Mouse (Mus musculus) heart, embryonic 11.5 days (tissue): Measurements from ENCODE around the gene Ccdc120. TPM values are rescaled to one million over a fixed set of nuclear protein-coding genes. Genes with fewer than 3 reads are reported as not detected.

Source experiments
- ATAC-seq: fragments of 200-750 bp; cut with Nextera tagmentation; replicated peaks from 2 replicates; pipeline ENCODE4 v1.8.0; 2017; ENCODE audit warnings: moderate library complexity; ENCODE audit not compliant: insufficient number of reproducible peaks, low FRiP score, low TSS enrichment
- H3K27ac ChIP-seq: fragments of 300-500 bp; sonication (generic); 2 replicates; pipeline ENCODE4 v1.5.1; 2014; ENCODE audit warnings: mild to moderate bottlenecking, low read depth, low read length
- H3K27me3 ChIP-seq: fragments of 300-500 bp; sonication (generic); 2 replicates; pipeline ENCODE4 v1.6.1; 2014; ENCODE audit warnings: mild to moderate bottlenecking, low read length, mixed read lengths; ENCODE audit not compliant: control insufficient read depth, insufficient read depth
- H3K36me3 ChIP-seq: fragments of 300-500 bp; sonication (generic); 2 replicates; pipeline ENCODE4 v1.6.1; 2014; ENCODE audit warnings: mild to moderate bottlenecking, low read length, moderate library complexity, mixed read lengths; ENCODE audit not compliant: control insufficient read depth, insufficient read depth
- H3K4me1 ChIP-seq: fragments of 300-500 bp; sonication (generic); 2 replicates; pipeline ENCODE4 v1.6.1; 2014; ENCODE audit warnings: low read length; ENCODE audit not compliant: control insufficient read depth, insufficient read depth
- H3K4me2 ChIP-seq: fragments of 300-500 bp; sonication (generic); 2 replicates; pipeline ENCODE4 v1.6.1; 2014; ENCODE audit warnings: mild to moderate bottlenecking, moderate library complexity
- H3K4me3 ChIP-seq: fragments of 300-500 bp; sonication (generic); 2 replicates; pipeline ENCODE4 v1.5.1; 2014; ENCODE audit warnings: low read depth, low read length
- H3K9ac ChIP-seq: fragments of 300-500 bp; sonication (generic); 2 replicates; pipeline ENCODE4 v1.6.1; 2014; ENCODE audit warnings: mild to moderate bottlenecking, low read depth, low read length, moderate library complexity
- H3K9me3 ChIP-seq: fragments of 300-500 bp; sonication (generic); replicated peaks from 2 replicates; pipeline ENCODE4 v1.6.1; 2016; ENCODE audit warnings: low read length; ENCODE audit not compliant: control insufficient read depth
- WGBS: fragments of 180-500 bp; shearing (Covaris S2); extraction: QIAGEN DNeasy Blood & Tissue Kit; methylation state at CpG from one replicate; pipeline ENCODE4 v1.1.7; 2014; ENCODE audit not compliant: insufficient replicate concordance; 5-methylcytosine and 5-hydroxymethylcytosine counted together
- polyA plus RNA-seq: library from polyadenylated mRNA; unstranded; fragments of >200 nt; fragmentation: Nextera tagmentation; extraction: Ambion mirVana; gene quantifications from 2 replicates; pipeline ENCODE4 v1.2.1, GENCODE M21; 2014

Ccdc120 gene
- polyA plus RNA-seq = 5.2 and 8.5 TPM in 2 replicates

GRCm38 (mm10) chrX:7750432-7751116, at the start of gene Ccdc120:
Ccdc120 (minus strand) TSS chrX:7750905.
- ATAC-seq = peak; percentile 39; the same call in 1 of the 2 replicates
- Histone ChIP-seq H3K4me3 (peak within 1 kb of the TSS; percentile 58), H3K4me2 (peak within 1 kb of the TSS; percentile 62), H3K9me3 (no peaks in the 10 kb centered on the region), H3K4me1 (no peaks in the 10 kb centered on the region), H3K9ac (peak within 1 kb of the TSS; percentile 76), H3K27me3 (no peaks in the 10 kb centered on the region), H3K27ac (no peak within 1 kb of the TSS), H3K36me3 (no peaks in the 10 kb centered on the region)
- 12% methylated on average over 46 of the region's 56 CpGs for WGBS

- Histone ChIP-seq H3K4me1 (no peaks in the 10 kb centered on the region), H3K9me3 (no peaks in the 10 kb centered on the region), H3K27me3 (no peaks in the 10 kb centered on the region), H3K4me3 (no peak overlapping the region), H3K9ac (no peak overlapping the region), H3K27ac (no peak overlapping the region), H3K4me2 (no peak overlapping the region), H3K36me3 (no peaks in the 10 kb centered on the region)
- WGBS = 75% methylated on average over 3 of the region's 3 CpGs
- ATAC-seq = no peak
Observed at GRCm38 (mm10) chrX:7797327-7797726, 46.6 kb upstream of the Ccdc120 start.

- WGBS = 27% methylated on average over 7 of the region's 7 CpGs
- no peaks in the 10 kb centered on the region for H3K27me3 ChIP-seq
- no peaks in the 10 kb centered on the region for H3K4me1 ChIP-seq
- H3K9me3 ChIP-seq = no peaks in the 10 kb centered on the region
- H3K4me2 ChIP-seq = no peak overlapping the region
- no peaks in the 10 kb centered on the region for H3K36me3 ChIP-seq
- no peak overlapping the region for H3K9ac ChIP-seq
- ATAC-seq = no peak
- H3K4me3 ChIP-seq = no peak overlapping the region
- no peak overlapping the region for H3K27ac ChIP-seq
Observed at GRCm38 (mm10) chrX:7795016-7795415, 44.3 kb upstream of the Ccdc120 start.

DNA sequence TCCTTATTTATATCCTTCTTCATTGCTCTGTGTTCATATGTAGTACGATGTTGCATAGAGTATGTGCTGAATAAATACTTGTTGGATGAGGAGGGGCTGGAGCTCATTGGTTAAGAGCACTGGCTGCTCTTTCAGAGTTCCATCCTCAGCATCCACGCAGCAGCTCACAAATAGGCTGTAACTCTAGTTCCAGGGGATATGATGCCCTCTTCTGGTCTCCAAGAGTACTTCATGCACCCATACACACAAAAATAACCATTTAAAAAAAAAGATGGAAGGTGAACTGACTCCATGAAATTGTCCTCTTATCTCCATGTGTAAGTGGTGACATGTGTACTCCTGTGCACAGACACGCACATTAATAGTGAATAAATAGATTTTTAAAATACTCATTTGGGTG, 42.7 kb upstream of the Ccdc120 start:
- no peaks in the 10 kb centered on the region for H3K9me3 ChIP-seq
- ATAC-seq = no peak
- H3K27ac ChIP-seq = no peak overlapping the region
- no peaks in the 10 kb centered on the region for H3K27me3 ChIP-seq
- no peaks in the 10 kb centered on the region for H3K4me1 ChIP-seq
- H3K4me2 ChIP-seq = no peak overlapping the region
- H3K4me3 ChIP-seq = no peak overlapping the region
- WGBS = 38% methylated on average over 3 of the region's 3 CpGs
- H3K36me3 ChIP-seq = no peaks in the 10 kb centered on the region
- H3K9ac ChIP-seq = no peak overlapping the region

DNA sequence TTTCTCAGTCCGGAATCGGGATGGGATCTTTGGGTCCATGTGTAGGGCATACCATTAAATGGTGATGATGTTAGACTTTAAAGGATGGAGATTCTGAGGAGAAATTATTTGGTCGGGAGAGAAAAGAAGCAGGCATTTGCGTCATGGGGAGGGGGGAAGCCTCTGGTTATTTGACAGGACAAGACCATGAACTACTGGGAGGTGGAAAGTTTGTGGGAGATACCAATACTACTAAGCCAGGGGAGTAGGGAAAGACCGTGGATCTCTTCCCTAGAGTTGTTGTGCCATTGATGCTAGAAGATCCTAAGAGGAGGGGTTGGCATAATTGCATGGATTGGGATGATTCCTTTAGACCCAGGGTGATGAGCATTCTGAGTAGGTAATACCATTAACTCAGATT, 39.6 kb upstream of the Ccdc120 start:
- ATAC-seq = no peak
- WGBS = 26% methylated on average over 5 of the region's 5 CpGs
- H3K27ac ChIP-seq = no peak overlapping the region

DNA sequence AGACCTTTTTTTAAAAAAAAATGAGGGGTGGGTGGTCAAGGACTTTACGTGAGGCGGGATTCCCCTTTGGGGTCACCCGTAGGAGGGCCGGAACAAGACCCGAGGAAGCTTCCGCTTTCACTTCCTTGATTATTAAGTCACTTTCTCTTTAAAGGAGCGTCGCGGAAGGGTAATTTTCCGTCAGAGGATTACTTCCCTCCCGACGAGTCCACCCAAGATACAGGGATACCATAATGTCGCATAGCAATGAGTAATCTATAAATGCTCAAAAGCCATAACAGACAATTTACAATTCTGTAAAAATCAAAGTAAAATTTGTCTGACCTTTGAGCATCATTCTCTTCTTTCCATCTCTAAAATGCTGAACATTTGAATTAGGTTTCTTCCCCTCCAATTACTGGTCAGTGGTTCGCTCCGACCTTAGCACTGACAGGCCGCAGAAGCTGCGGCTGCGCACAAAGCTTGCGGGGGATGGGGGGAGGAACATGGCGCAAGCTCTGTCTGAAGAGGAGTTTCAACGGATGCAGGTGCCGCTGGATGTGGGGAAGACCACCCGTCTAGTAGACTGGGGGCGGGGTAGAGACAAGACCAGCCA, 38.9 kb upstream of the Ccdc120 start, which contains the start of gene Gripap1:
Gene Gripap1 (plus strand): TSS at position 224 of the 595 bp plus-strand sequence.
- Histone ChIP-seq H3K4me2 (peak within 1 kb of the TSS; percentile 67), H3K4me3 (peak within 1 kb of the TSS; percentile 55), H3K27ac (no peak within 1 kb of the TSS), H3K9ac (peak within 1 kb of the TSS; percentile 60), H3K4me1 (no peaks in the 10 kb centered on the region), H3K27me3 (no peaks in the 10 kb centered on the region), H3K9me3 (no peaks in the 10 kb centered on the region), H3K36me3 (no peaks in the 10 kb centered on the region)
- peak; percentile 74; the same call in 1 of the 2 replicates for ATAC-seq
- 13% methylated on average over 24 of the region's 24 CpGs for WGBS

More for the DNA sequence above, 39.6 kb upstream of the Ccdc120 start:
- H3K4me1 ChIP-seq = no peaks in the 10 kb centered on the region
- H3K9me3 ChIP-seq = no peaks in the 10 kb centered on the region
- peak overlapping the region; percentile 60 for H3K9ac ChIP-seq
- H3K4me3 ChIP-seq = peak overlapping the region; percentile 55
- no peaks in the 10 kb centered on the region for H3K27me3 ChIP-seq
- H3K36me3 ChIP-seq = no peaks in the 10 kb centered on the region
- H3K4me2 ChIP-seq = peak overlapping the region; percentile 67

- no peaks in the 10 kb centered on the region for H3K4me1 ChIP-seq
- H3K9me3 ChIP-seq = no peaks in the 10 kb centered on the region
- no peak overlapping the region for H3K27ac ChIP-seq
- H3K4me3 ChIP-seq = no peak overlapping the region
- 75% methylated on average over 4 of the region's 4 CpGs for WGBS
- H3K4me2 ChIP-seq = no peak overlapping the region
- no peak overlapping the region for H3K9ac ChIP-seq
- H3K36me3 ChIP-seq = no peaks in the 10 kb centered on the region
- H3K27me3 ChIP-seq = no peaks in the 10 kb centered on the region
- no peak for ATAC-seq
Observed at GRCm38 (mm10) chrX:7782603-7783092, 31.9 kb upstream of the Ccdc120 start.

GRCm38 (mm10) chrX:7779294-7779693, 28.6 kb upstream of the Ccdc120 start:
- H3K27me3 ChIP-seq = no peaks in the 10 kb centered on the region
- no peak overlapping the region for H3K27ac ChIP-seq
- no peak for ATAC-seq
- no peak overlapping the region for H3K4me2 ChIP-seq
- H3K36me3 ChIP-seq = no peaks in the 10 kb centered on the region
- no peak overlapping the region for H3K9ac ChIP-seq
- no peaks in the 10 kb centered on the region for H3K4me1 ChIP-seq
- 16% methylated on average over 3 of the region's 3 CpGs for WGBS
- no peak overlapping the region for H3K4me3 ChIP-seq
- no peaks in the 10 kb centered on the region for H3K9me3 ChIP-seq
